Mouse (Mus musculus) ES-Bruce4 (cell line): ENCODE data around the gene Trim34b.

Source experiments
- CTCF ChIP-seq: IDR thresholded peaks from one replicate; pipeline ENCODE4 v1.8.1; 2011; ENCODE audit warnings: low read depth, low read length
- EP300 ChIP-seq: IDR thresholded peaks from 2 replicates; pipeline ENCODE4 v1.6.1; 2011; ENCODE audit warnings: low read depth, low read length; ENCODE audit not compliant: insufficient read depth
- POLR2A ChIP-seq: IDR thresholded peaks from one replicate; pipeline ENCODE4 v1.8.1; 2011; ENCODE audit warnings: low read length; ENCODE audit not compliant: insufficient read depth

- TF ChIP-seq CTCF (no peak), POLR2A (no peak), EP300 (no peak)
Observed at GRCm38 (mm10) chr7:104353600-104353967, 24.3 kb downstream of the Trim34b start.
